Mouse (Mus musculus): ENCODE data around the gene Mnx1.

- TF ChIP-seq GATA1 (IDR thresholded peaks at IDR 0.05; ENCODE audit: borderline replicate concordance, low read length) (no peak), FLI1 (IDR thresholded peaks at IDR 0.05; ENCODE audit: low read length) (no peak)
These were observed 2.7 kb downstream of the Mnx1 start for GRCm38 (mm10) chr5:29475556-29475955.
